7 mouse cellular contexts compared by ENCODE assay signal in the genomic region with DNA sequence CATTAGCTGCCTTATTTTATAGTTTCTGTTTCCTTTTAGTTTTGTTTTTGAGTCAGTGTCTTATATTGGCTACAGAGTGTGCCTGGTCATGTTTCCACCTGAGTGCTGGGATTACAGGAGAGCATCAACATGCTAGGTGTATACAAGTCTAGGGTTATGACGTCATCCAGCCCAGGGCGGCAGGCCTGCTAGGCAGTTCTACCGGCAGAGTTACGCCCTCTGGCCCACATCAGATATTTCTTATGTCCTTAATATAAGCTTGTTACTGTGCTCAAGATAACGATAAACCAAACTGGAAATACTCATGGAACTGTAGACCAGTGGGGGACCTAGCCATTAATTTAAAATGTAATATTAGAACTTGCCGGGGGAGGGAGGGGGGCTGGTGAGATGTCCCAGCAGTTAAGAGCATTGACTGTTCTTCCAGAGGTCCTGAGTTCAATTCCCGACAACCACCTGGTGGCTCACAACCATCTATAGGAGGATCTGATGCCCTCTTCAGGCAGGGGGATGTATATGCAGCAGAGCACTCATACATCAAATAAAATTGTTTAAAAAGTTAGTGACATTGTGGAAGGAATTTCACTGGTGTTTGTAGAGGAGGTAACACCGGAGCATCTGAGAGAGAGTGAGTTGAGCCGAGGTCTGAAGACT. TPM values are rescaled to one million over a fixed set of nuclear protein-coding genes. Genes with fewer than 3 reads are reported as not detected.
DNase-seq lines count a peak whose midpoint lies in the region; ATAC-seq lines count a peak whose summit lies in the region.

No protein-coding gene starts in this region.

- peak overlapping the region; percentile 72; the same call in 1 of the 2 replicates for H3K9ac ChIP-seq in intestine, embryonic 16.5 days (ENCODE audit: low read depth, low read length)

- peak overlapping the region; percentile 97 for H3K27ac ChIP-seq in embryonic facial prominence, embryonic 10.5 days (replicated peaks)
- no peak overlapping the region for H3K27ac ChIP-seq in intestine, embryonic 16.5 days (ENCODE audit: low read length)

- peak overlapping the region; percentile 86 for H3K4me2 ChIP-seq in intestine, embryonic 16.5 days (ENCODE audit: low read depth, low read length)

- H3K4me1 ChIP-seq in embryonic facial prominence, embryonic 10.5 days: peaks cover 33% of the 10 kb centered on the region
- peaks cover 5% of the 10 kb centered on the region; the same call in 1 of the 2 replicates for H3K4me1 ChIP-seq in intestine, embryonic 16.5 days (ENCODE audit: control insufficient read depth, insufficient read depth, low read length)

- peak overlapping the region; percentile 71 for H3K4me3 ChIP-seq in embryonic facial prominence, embryonic 10.5 days
- peak overlapping the region; percentile 63 for H3K4me3 ChIP-seq in intestine, embryonic 16.5 days (ENCODE audit: low read length)

- DNase-seq in urinary bladder, postnatal 14 days (ENCODE audit: low spot score): peak; percentile 27
- DNase-seq in urinary bladder, adult 18-20 months (ENCODE audit: low spot score in 2 of 2): no peak
- peak; percentile 29 for DNase-seq in embryonic facial prominence, embryonic 10.5 days (ENCODE audit: low spot score)
- DNase-seq in natural killer cell, adult 2 months (ENCODE audit: low spot score in 2 of 2): peak; percentile 48 to 53
- no peak for DNase-seq in layer of hippocampus, postnatal 25 days (ENCODE audit: extremely low spot score in 1 of 2, low spot score in 1 of 2)
- DNase-seq in right cerebral cortex, adult 2 months (ENCODE audit: low spot score in 2 of 2): no peak

- H3K27me3 ChIP-seq in embryonic facial prominence, embryonic 10.5 days (replicated peaks; ENCODE audit: low read depth, poor library complexity, severe bottlenecking): no peaks in the 10 kb centered on the region
- no peaks in the 10 kb centered on the region for H3K27me3 ChIP-seq in intestine, embryonic 16.5 days (replicated peaks; ENCODE audit: control insufficient read depth, insufficient read depth, low read length)

- peaks cover 19% of the 10 kb centered on the region for H3K36me3 ChIP-seq in embryonic facial prominence, embryonic 10.5 days (replicated peaks)
- no peaks in the 10 kb centered on the region for H3K36me3 ChIP-seq in intestine, embryonic 16.5 days (ENCODE audit: control insufficient read depth, insufficient read depth, low read length)

- no peaks in the 10 kb centered on the region for H3K9me3 ChIP-seq in embryonic facial prominence, embryonic 10.5 days
- no peaks in the 10 kb centered on the region for H3K9me3 ChIP-seq in intestine, embryonic 16.5 days (ENCODE audit: control insufficient read depth, low read length)

- ATAC-seq in intestine, embryonic 16.5 days: peak; percentile 41; the same call in 1 of the 2 replicates

- WGBS in embryonic facial prominence, embryonic 10.5 days: 67% methylated on average over 9 of the region's 9 CpGs
- 43% methylated on average over 9 of the region's 9 CpGs for WGBS in intestine, embryonic 16.5 days

RNA-seq across cellular contexts. Expression of gene Fanci, which starts 1.3 kb away (rescaled TPM):
- polyA plus RNA-seq in embryonic facial prominence, embryonic 10.5 days (2016; fragmentation: Nextera tagmentation; extraction: Ambion mirVana): 20.0 TPM in 2 replicates
- polyA plus RNA-seq in intestine, embryonic 16.5 days (2015; fragmentation: Nextera tagmentation; extraction: Ambion mirVana): 6.4 and 7.1 TPM in 2 replicates
- total RNA-seq in layer of hippocampus, postnatal 25 days (2021): under 1 TPM; 0.26 to 0.37 TPM

RNA-seq across cellular contexts. Expression of gene Rlbp1, which starts 6.1 kb away (rescaled TPM):
- 1.1 and 1.5 TPM in 2 replicates for polyA plus RNA-seq in embryonic facial prominence, embryonic 10.5 days (2016; fragmentation: Nextera tagmentation; extraction: Ambion mirVana)
- 0.16 and 0.27 TPM in 2 replicates for polyA plus RNA-seq in intestine, embryonic 16.5 days (2015; fragmentation: Nextera tagmentation; extraction: Ambion mirVana)
- 10 to 100 TPM; 20.0 to 20.7 TPM for total RNA-seq in layer of hippocampus, postnatal 25 days (2021)

Comparison
In these comparisons a context has a peak if more than half of its experiments do, and no peak if none do; other contexts are left out.
1. DNase-seq: peak in urinary bladder, postnatal 14 days (single experiment), embryonic facial prominence, embryonic 10.5 days (single experiment) and natural killer cell, adult 2 months (2 of 2); none in urinary bladder, adult 18-20 months (0 of 2), layer of hippocampus, postnatal 25 days (0 of 2) and right cerebral cortex, adult 2 months (0 of 2).